Mouse (Mus musculus): ENCODE data around the gene Selenot. TPM values are rescaled to one million over a fixed set of nuclear protein-coding genes. Genes with fewer than 3 reads are reported as not detected.
"Not testable (repeated sequence)": the region's sequence is repeated elsewhere in the genome, so short reads cannot be mapped to it uniquely, and the experiment has no call there.

The Selenot gene
- 100 to 1,000 TPM; 122 to 126 TPM for total RNA-seq (2021)

GRCm38 (mm10) chr3:58576137-58577066 lies at the start of gene Selenot:
Gene Selenot (plus strand): TSS chr3:58576636.
- peak; percentile 98 to 99 for DNase-seq
- intact Hi-C loops (cut with DNase I), result loop anchor here (1.0 to 5.0 kb wide), 3 partner anchors 51 to 162 kb away; partner anchors contain the start of genes Eif2a, Serp1, Siah2 and Tsc22d2

GRCm38 (mm10) chr3:58536573-58536972 lies 39.9 kb upstream of the Selenot start:
- intact Hi-C loops (cut with DNase I), result no loop called here
- no peak for DNase-seq

- intact Hi-C loops (cut with DNase I), result no loop called here
- DNase-seq, result no peak
Observed at GRCm38 (mm10) chr3:58552001-58552811, 24.2 kb upstream of the Selenot start.

- intact Hi-C loops (cut with DNase I), result no loop called here
- DNase-seq, result no peak
Observed at GRCm38 (mm10) chr3:58556649-58557048, 19.8 kb upstream of the Selenot start.

- no peak for DNase-seq
- intact Hi-C loops (cut with DNase I), result no loop called here
Observed at GRCm38 (mm10) chr3:58559887-58560286, 16.5 kb upstream of the Selenot start.

- intact Hi-C loops (cut with DNase I), result no loop called here
- no peak for DNase-seq
Observed at GRCm38 (mm10) chr3:58561437-58561836, 15.0 kb upstream of the Selenot start.

- intact Hi-C loops (cut with DNase I), result no loop called here
- DNase-seq, result no peak
Observed at GRCm38 (mm10) chr3:58570821-58571220, 5.6 kb upstream of the Selenot start.

- intact Hi-C loops (cut with DNase I), result loop anchor here (1.0 to 5.0 kb wide), 3 partner anchors 52 to 162 kb away; partner anchors contain the start of genes Eif2a, Serp1, Siah2 and Tsc22d2
- DNase-seq, result no peak
Observed at GRCm38 (mm10) chr3:58577067-58577503, 649 bp downstream of the Selenot start.

GRCm38 (mm10) chr3:58577506-58578050 lies 1.1 kb downstream of the Selenot start:
- intact Hi-C loops (cut with DNase I), result loop anchor here (1.0 to 5.0 kb wide), 3 partner anchors 52 to 163 kb away; partner anchors contain the start of genes Eif2a, Serp1, Siah2 and Tsc22d2
- DNase-seq, result no peak

GRCm38 (mm10) chr3:58581530-58581929 lies 5.1 kb downstream of the Selenot start:
- DNase-seq, result no peak
- intact Hi-C loops (cut with DNase I), result loop anchor here (10.0 kb wide), 1 partner anchor 737 kb away; the partner anchor contains the start of gene Pfn2

- no peak for DNase-seq
- intact Hi-C loops (cut with DNase I), result loop anchor here (10.0 kb wide), 1 partner anchor 737 kb away; the partner anchor contains the start of gene Pfn2
Observed at GRCm38 (mm10) chr3:58582297-58582696, 5.9 kb downstream of the Selenot start.

- no peak for DNase-seq
- intact Hi-C loops (cut with DNase I), result loop anchor here (10.0 kb wide), 1 partner anchor 738 kb away; the partner anchor contains the start of gene Pfn2
Observed at GRCm38 (mm10) chr3:58582788-58583426, 6.5 kb downstream of the Selenot start.

- intact Hi-C loops (cut with DNase I); DNase-seq: not testable (repeated sequence)
Observed at GRCm38 (mm10) chr3:58590544-58590943, 14.1 kb downstream of the Selenot start.

- DNase-seq; intact Hi-C loops (cut with DNase I): not testable (repeated sequence)
Observed at GRCm38 (mm10) chr3:58592666-58593065, 16.2 kb downstream of the Selenot start.

GRCm38 (mm10) chr3:58593623-58594022 lies 17.2 kb downstream of the Selenot start:
- intact Hi-C loops (cut with DNase I), result no loop called here
- DNase-seq, result no peak

GRCm38 (mm10) chr3:58608506-58608905 lies 32.1 kb downstream of the Selenot start:
- DNase-seq, result no peak
- intact Hi-C loops (cut with DNase I), result no loop called here

GRCm38 (mm10) chr3:58609985-58610384 lies 33.5 kb downstream of the Selenot start:
- intact Hi-C loops (cut with DNase I), result no loop called here
- DNase-seq, result no peak

- no peak for DNase-seq
- intact Hi-C loops (cut with DNase I), result no loop called here
Observed at GRCm38 (mm10) chr3:58621066-58621465, 44.6 kb downstream of the Selenot start.

- intact Hi-C loops (cut with DNase I), result no loop called here
- DNase-seq, result no peak
Observed at GRCm38 (mm10) chr3:58622665-58623394, 46.4 kb downstream of the Selenot start.
